ENCODE assay signal across 20 mouse cellular contexts in genomic region chr6:146452474-146452873, GRCm38 (mm10). TPM values are rescaled to one million over a fixed set of nuclear protein-coding genes. Genes with fewer than 3 reads are reported as not detected.
A peak's percentile ranks its signal among the peaks of the same experiment; 100 is the strongest.
DNase-seq lines count a peak whose midpoint lies in the region; ATAC-seq lines count a peak whose summit lies in the region.
"Had no signal": no experiment of that assay in that cellular context is flagged by ENCODE, and none has a peak within 500 bp of the region (broad histone marks: within the 10 kb centered on the region; RNA-seq: fewer than 3 reads in every experiment).

No protein-coding gene starts in this region.

- DNase-seq in CD4-positive, CD25-positive, alpha-beta regulatory T cell, adult 2 months (ENCODE audit: low read depth, low spot score): peak; percentile 29
- peak; percentile 29 for DNase-seq in 3T3-L1 (ENCODE audit: low read depth, low spot score)
- DNase-seq in naive thymus-derived CD4-positive, alpha-beta T cell, adult 2 months (ENCODE audit: low read depth): peak; percentile 21
- DNase-seq in cerebellum, adult 11-12 months: no peak
- DNase-seq in ovary, postnatal 10 days (ENCODE audit: low spot score): no peak
- DNase-seq: adrenal gland, postnatal 14 days; cerebellum, adult 9-10 months; gastrocnemius, postnatal 25 days; heart, postnatal 36 days; kidney, postnatal 36 days; liver, embryonic 13.5 days; lung, adult 2 months; lung, postnatal 14 days; right cerebral cortex, adult 18-20 months; thymus, adult 2 months had no signal

- ATAC-seq in CD4-positive, CD25-positive, alpha-beta regulatory T cell, adult 4 months: no peak
- ATAC-seq in granulocyte monocyte progenitor cell, adult 5-6 weeks (replicated peaks; ENCODE audit: poor library complexity, severe bottlenecking): peak; percentile 94
- ATAC-seq: hindbrain, embryonic 16.5 days; intestine, embryonic 16.5 days; midbrain, embryonic 15.5 days had no signal

RNA-seq across cellular contexts. Expression of gene Itpr2, which starts 49.5 kb away (rescaled TPM):
- polyA plus RNA-seq in CD4-positive, CD25-positive, alpha-beta regulatory T cell, adult 4 months (2017; shearing (Covaris generic)): 10 to 100 TPM; 69.7 to 84.1 TPM
- 6.0 and 9.5 TPM in 2 replicates for total RNA-seq in granulocyte monocyte progenitor cell, adult 5-6 weeks (2014; fragmentation: Nextera tagmentation)
- 15.1 and 22.6 TPM in 2 replicates for total RNA-seq in granulocyte monocyte progenitor cell, adult 5-6 weeks (2017)

Comparison
In these comparisons a context has a peak if more than half of its experiments do, and no peak if none do; other contexts are left out.
1. DNase-seq: peak in CD4-positive, CD25-positive, alpha-beta regulatory T cell, adult 2 months (single experiment), 3T3-L1 (single experiment) and naive thymus-derived CD4-positive, alpha-beta T cell, adult 2 months (single experiment); none in cerebellum, adult 11-12 months (single experiment) and ovary, postnatal 10 days (single experiment).